ENCODE assay signal across 9 mouse cellular contexts in the genomic region with DNA sequence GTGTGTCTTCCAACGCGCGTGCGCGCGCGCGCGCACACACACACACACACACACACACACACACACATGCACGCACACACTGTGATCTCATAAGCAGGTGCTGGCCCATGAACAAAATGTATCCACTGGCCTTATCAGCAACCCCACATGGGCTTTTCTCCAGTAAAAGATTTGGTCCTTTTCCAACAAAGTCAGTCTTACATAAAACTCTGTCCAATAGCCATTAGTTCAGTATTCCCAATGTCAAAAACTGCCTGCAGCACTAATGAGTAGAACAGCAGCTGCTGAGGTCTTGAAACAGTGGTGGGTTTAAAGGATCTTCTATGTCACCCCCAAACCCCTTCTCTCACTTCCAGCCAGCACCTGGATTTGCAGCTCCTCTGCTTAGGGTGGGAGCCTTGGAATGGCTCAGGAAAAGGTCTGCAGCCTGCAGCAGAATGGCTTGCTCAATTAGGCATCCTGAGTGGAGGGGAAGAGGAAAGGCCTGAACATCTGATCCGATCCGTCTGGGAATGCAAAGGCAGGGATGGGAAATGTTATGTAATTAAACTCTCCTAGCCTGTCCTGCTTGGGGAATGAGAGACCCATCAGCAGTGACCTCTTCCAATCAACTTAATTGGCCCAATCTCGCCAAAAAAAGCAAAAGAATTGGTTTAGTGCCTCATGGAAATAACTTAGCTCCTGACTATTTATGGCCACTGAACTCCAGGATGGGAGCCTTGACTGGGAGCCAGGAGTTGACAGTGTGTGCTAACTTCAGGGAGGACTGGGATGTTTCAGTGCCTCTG. TPM values are rescaled to one million over a fixed set of nuclear protein-coding genes. Genes with fewer than 3 reads are reported as not detected.
DNase-seq lines count a peak whose midpoint lies in the region; ATAC-seq and TF ChIP-seq lines count a peak whose summit lies in the region.
"Had no signal": no experiment of that assay in that cellular context is flagged by ENCODE, and none has a peak within 500 bp of the region (broad histone marks: within the 10 kb centered on the region; RNA-seq: fewer than 3 reads in every experiment).

No protein-coding gene starts in this region.

- no peak overlapping the region for H3K4me3 ChIP-seq in small intestine, adult 2 months (ENCODE audit: low read depth, low read length)

- ATAC-seq in frontal cortex, adult (ENCODE audit: low TSS enrichment): no peak

- no peak for TF ChIP-seq POLR2A in small intestine, adult 2 months (IDR thresholded peaks at IDR 0.05; ENCODE audit: low read depth, low read length)

- WGBS in small intestine, adult 2 months: 87% methylated on average over 13 of the region's 13 CpGs

- no peaks in the 10 kb centered on the region for H3K36me3 ChIP-seq in small intestine, adult 2 months (ENCODE audit: control insufficient read depth, insufficient read depth, low read length)

- H3K4me1 ChIP-seq in small intestine, adult 2 months (ENCODE audit: control insufficient read depth, insufficient read depth, insufficient read length, low read length): no peaks in the 10 kb centered on the region

- H3K27ac ChIP-seq in small intestine, adult 2 months (ENCODE audit: insufficient read depth, low read depth, low read length): 0 out of 2 replicates have a peak overlapping the region, but pooled peaks have one; percentile 3

- peak; percentile 16 for DNase-seq in adrenal gland, postnatal 10 days
- DNase-seq in adrenal gland, adult 18-20 months (ENCODE audit: low spot score in 2 of 2): no peak
- DNase-seq in urinary bladder, postnatal 14 days (ENCODE audit: low spot score): peak; percentile 29
- no peak for DNase-seq in urinary bladder, postnatal 10 days (ENCODE audit: low spot score)
- DNase-seq in kidney, adult 9 months: peak; percentile 57
- DNase-seq in ovary, postnatal 14 days (ENCODE audit: low spot score): no peak

- no peak for TF ChIP-seq CTCF in small intestine, adult 2 months (IDR thresholded peaks at IDR 0.05; ENCODE audit: extremely low read depth, insufficient read length, insufficient replicate concordance, low read depth, low read length)

- peaks cover 2% of the 10 kb centered on the region; the same call in 1 of the 2 replicates for H3K27me3 ChIP-seq in small intestine, adult 2 months (ENCODE audit: control insufficient read depth, insufficient read depth, low read length)

RNA-seq across cellular contexts. Expression of a gene that starts 7.2 kb away (rescaled TPM):
- 1 to 10 TPM; 3.0 to 3.7 TPM for total RNA-seq in adrenal gland, postnatal 10 days (2021)
- 1 to 10 TPM; 1.5 to 1.7 TPM for total RNA-seq in adrenal gland, adult 18-20 months (2021)
- polyA plus RNA-seq in small intestine, adult 2 months (2012; rRNA removed): 1.2 and 2.3 TPM in 2 replicates
- total RNA-seq: monocyte, adult 5-6 weeks had no signal

Comparison
In these comparisons a context has a peak if more than half of its experiments do, and no peak if none do; other contexts are left out.
1. DNase-seq: peak in adrenal gland, postnatal 10 days (single experiment), urinary bladder, postnatal 14 days (single experiment) and kidney, adult 9 months (single experiment); none in adrenal gland, adult 18-20 months (0 of 2), urinary bladder, postnatal 10 days (single experiment) and ovary, postnatal 14 days (single experiment).